Mouse (Mus musculus): ENCODE results near the gene Gal3st3. TPM values are rescaled to one million over a fixed set of nuclear protein-coding genes. Genes with fewer than 3 reads are reported as not detected.
A peak's percentile ranks its signal among the peaks of the same experiment; 100 is the strongest.

Gene Gal3st3
- polyA plus RNA-seq, 1 experiment from 2014 or later, result 7.7 TPM

GRCm38 (mm10) chr19:5295736-5296075, 2.4 kb upstream of the Gal3st3 start:
- WGBS, result 5% methylated on average over 13 of the region's 13 CpGs
- peak overlapping the region; percentile 86 for H3K27ac ChIP-seq (ENCODE audit: low read length)
- H3K9ac ChIP-seq (ENCODE audit: low read length), result peak overlapping the region; percentile 81
- H3K9me3 ChIP-seq (replicated peaks; ENCODE audit: control insufficient read depth, low read length), result no peaks in the 10 kb centered on the region
- peak overlapping the region; percentile 83 for H3K4me3 ChIP-seq (ENCODE audit: low read length)
- peaks cover 21% of the 10 kb centered on the region for H3K4me1 ChIP-seq (ENCODE audit: control insufficient read depth, insufficient read depth, low read length)
- no peak for ATAC-seq (replicated peaks; ENCODE audit: extremely low read depth, insufficient read depth, low FRiP score)
- H3K36me3 ChIP-seq (ENCODE audit: control insufficient read depth, insufficient read depth), result peaks cover 13% of the 10 kb centered on the region
- no peaks in the 10 kb centered on the region for H3K27me3 ChIP-seq (ENCODE audit: control insufficient read depth, insufficient read depth, low read length)
- H3K4me2 ChIP-seq (ENCODE audit: low read depth, low read length), result peak overlapping the region; percentile 73

DNA sequence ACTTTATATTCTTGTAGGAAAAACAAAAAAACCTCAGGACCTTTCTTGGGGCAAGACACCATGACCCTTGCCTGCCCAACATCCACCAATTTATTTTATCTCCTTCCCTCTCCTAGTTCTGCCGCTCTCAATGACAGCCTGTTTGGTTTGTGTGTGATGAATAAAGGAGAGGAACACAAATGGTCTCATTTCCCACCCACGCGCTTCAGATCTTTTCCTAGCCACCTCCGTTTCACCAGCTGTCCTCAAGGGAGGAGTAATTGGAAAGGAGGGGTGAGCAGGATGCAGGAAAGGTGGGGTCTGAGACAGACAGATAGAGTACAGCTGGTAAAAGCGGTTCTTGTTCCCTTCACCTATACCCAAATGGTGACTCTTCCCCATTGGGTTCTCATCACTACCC, 1.5 kb upstream of the Gal3st3 start:
- ATAC-seq (replicated peaks; ENCODE audit: extremely low read depth, insufficient read depth, low FRiP score), result no peak
- H3K36me3 ChIP-seq (ENCODE audit: control insufficient read depth, insufficient read depth), result peaks cover 9% of the 10 kb centered on the region
- H3K4me3 ChIP-seq (ENCODE audit: low read length), result no peak overlapping the region
- 59% methylated on average over 5 of the region's 5 CpGs for WGBS
- H3K27me3 ChIP-seq (ENCODE audit: control insufficient read depth, insufficient read depth, low read length), result no peaks in the 10 kb centered on the region
- no peak overlapping the region for H3K9ac ChIP-seq (ENCODE audit: low read length)
- no peak overlapping the region for H3K4me2 ChIP-seq (ENCODE audit: low read depth, low read length)
- H3K9me3 ChIP-seq (replicated peaks; ENCODE audit: control insufficient read depth, low read length), result no peaks in the 10 kb centered on the region
- no peak overlapping the region for H3K27ac ChIP-seq (ENCODE audit: low read length)
- peaks cover 21% of the 10 kb centered on the region for H3K4me1 ChIP-seq (ENCODE audit: control insufficient read depth, insufficient read depth, low read length)

DNA sequence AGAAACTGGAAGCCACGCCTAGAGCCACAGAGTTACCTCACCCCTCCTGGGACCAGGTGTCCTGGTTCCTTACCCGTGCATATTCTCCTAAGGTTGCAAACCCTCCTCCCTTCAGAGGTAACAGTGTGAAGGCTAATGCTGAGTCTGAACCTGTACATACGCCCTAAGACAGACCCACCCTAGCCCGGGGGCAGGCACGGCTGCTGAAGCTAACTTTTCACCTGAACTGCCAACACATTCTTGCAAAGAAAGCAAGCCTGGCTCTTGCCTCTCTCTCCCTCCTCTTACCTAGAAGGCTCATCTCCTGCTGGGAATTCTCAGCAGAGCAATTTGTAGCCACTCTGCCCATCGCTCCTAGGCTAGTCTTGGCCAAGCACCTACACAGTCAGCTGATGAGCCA, 2.5 kb downstream of the Gal3st3 start:
- no peak for ATAC-seq (replicated peaks; ENCODE audit: extremely low read depth, insufficient read depth, low FRiP score)
- Histone ChIP-seq H3K36me3 (ENCODE audit: control insufficient read depth, insufficient read depth) (peaks cover 6% of the 10 kb centered on the region; the same call in 1 of the 2 replicates), H3K4me3 (ENCODE audit: low read length) (no peak overlapping the region), H3K9me3 (replicated peaks; ENCODE audit: control insufficient read depth, low read length) (no peaks in the 10 kb centered on the region), H3K4me2 (ENCODE audit: low read depth, low read length) (no peak overlapping the region), H3K9ac (ENCODE audit: low read length) (no peak overlapping the region), H3K4me1 (ENCODE audit: control insufficient read depth, insufficient read depth, low read length) (peaks cover 10% of the 10 kb centered on the region), H3K27me3 (ENCODE audit: control insufficient read depth, insufficient read depth, low read length) (no peaks in the 10 kb centered on the region), H3K27ac (ENCODE audit: low read length) (no peak overlapping the region)
- WGBS, result 82% methylated on average over 6 of the region's 6 CpGs

DNA sequence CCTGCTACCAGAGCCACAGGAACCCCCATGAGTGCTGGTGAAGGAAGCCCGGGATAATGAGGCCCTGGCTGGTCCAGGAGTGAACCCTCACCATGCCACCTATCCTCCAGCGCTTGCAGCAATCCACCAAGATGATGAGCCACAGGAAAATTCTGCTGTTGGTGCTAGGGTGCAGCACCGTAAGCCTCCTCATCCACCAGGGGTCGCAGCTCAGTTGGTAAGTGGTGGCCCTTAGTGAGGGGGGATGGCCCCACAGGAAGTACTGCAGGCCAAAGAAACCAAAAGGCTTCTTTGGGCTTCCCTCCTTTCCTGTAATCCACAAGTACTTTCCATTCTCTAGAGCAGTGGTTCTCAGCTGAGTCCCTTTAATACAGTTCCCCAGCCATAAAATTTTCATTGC, 4.3 kb downstream of the Gal3st3 start:
- peaks cover 6% of the 10 kb centered on the region; the same call in 1 of the 2 replicates for H3K36me3 ChIP-seq (ENCODE audit: control insufficient read depth, insufficient read depth)
- 0 out of 2 replicates have a peak, but pooled peaks have one; percentile 25 for ATAC-seq (replicated peaks; ENCODE audit: extremely low read depth, insufficient read depth, low FRiP score)

GRCm38 (mm10) chr19:5306279-5306678, 8.1 kb downstream of the Gal3st3 start:
- Histone ChIP-seq H3K27ac (ENCODE audit: low read length) (no peak overlapping the region), H3K9me3 (replicated peaks; ENCODE audit: control insufficient read depth, low read length) (no peaks in the 10 kb centered on the region; the same call in 1 of the 2 replicates), H3K4me2 (ENCODE audit: low read depth, low read length) (no peak overlapping the region), H3K36me3 (ENCODE audit: control insufficient read depth, insufficient read depth) (peaks cover 6% of the 10 kb centered on the region; the same call in 1 of the 2 replicates), H3K9ac (ENCODE audit: low read length) (no peak overlapping the region), H3K27me3 (ENCODE audit: control insufficient read depth, insufficient read depth, low read length) (peaks cover 8% of the 10 kb centered on the region; the same call in 1 of the 2 replicates), H3K4me3 (ENCODE audit: low read length) (no peak overlapping the region), H3K4me1 (ENCODE audit: control insufficient read depth, insufficient read depth, low read length) (no peaks in the 10 kb centered on the region)
- WGBS, result 77% methylated on average over 6 of the region's 6 CpGs
- no peak for ATAC-seq (replicated peaks; ENCODE audit: extremely low read depth, insufficient read depth, low FRiP score)

More for the DNA sequence above, 4.3 kb downstream of the Gal3st3 start:
- 11% methylated on average over 4 of the region's 4 CpGs for WGBS
- Histone ChIP-seq H3K9ac (ENCODE audit: low read length) (no peak overlapping the region), H3K4me1 (ENCODE audit: control insufficient read depth, insufficient read depth, low read length) (peaks cover 6% of the 10 kb centered on the region; the same call in 1 of the 2 replicates), H3K4me3 (ENCODE audit: low read length) (no peak overlapping the region), H3K27me3 (ENCODE audit: control insufficient read depth, insufficient read depth, low read length) (peaks cover 3% of the 10 kb centered on the region; the same call in 1 of the 2 replicates), H3K9me3 (replicated peaks; ENCODE audit: control insufficient read depth, low read length) (no peaks in the 10 kb centered on the region), H3K4me2 (ENCODE audit: low read depth, low read length) (no peak overlapping the region), H3K27ac (ENCODE audit: low read length) (no peak overlapping the region)

- ATAC-seq (replicated peaks; ENCODE audit: extremely low read depth, insufficient read depth, low FRiP score), result no peak
- Histone ChIP-seq H3K9me3 (replicated peaks; ENCODE audit: control insufficient read depth, low read length) (no peaks in the 10 kb centered on the region; the same call in 1 of the 2 replicates), H3K36me3 (ENCODE audit: control insufficient read depth, insufficient read depth) (peaks cover 6% of the 10 kb centered on the region; the same call in 1 of the 2 replicates), H3K27me3 (ENCODE audit: control insufficient read depth, insufficient read depth, low read length) (peaks cover 8% of the 10 kb centered on the region; the same call in 1 of the 2 replicates), H3K9ac (ENCODE audit: low read length) (no peak overlapping the region; the same call in 1 of the 2 replicates), H3K4me1 (ENCODE audit: control insufficient read depth, insufficient read depth, low read length) (no peaks in the 10 kb centered on the region), H3K4me3 (ENCODE audit: low read length) (peak overlapping the region; percentile 35), H3K27ac (ENCODE audit: low read length) (no peak overlapping the region), H3K4me2 (ENCODE audit: low read depth, low read length) (peak overlapping the region; percentile 56)
- WGBS, result 36% methylated on average over 98 of the region's 98 CpGs
Observed at GRCm38 (mm10) chr19:5306968-5307734, 9.0 kb downstream of the Gal3st3 start.

DNA sequence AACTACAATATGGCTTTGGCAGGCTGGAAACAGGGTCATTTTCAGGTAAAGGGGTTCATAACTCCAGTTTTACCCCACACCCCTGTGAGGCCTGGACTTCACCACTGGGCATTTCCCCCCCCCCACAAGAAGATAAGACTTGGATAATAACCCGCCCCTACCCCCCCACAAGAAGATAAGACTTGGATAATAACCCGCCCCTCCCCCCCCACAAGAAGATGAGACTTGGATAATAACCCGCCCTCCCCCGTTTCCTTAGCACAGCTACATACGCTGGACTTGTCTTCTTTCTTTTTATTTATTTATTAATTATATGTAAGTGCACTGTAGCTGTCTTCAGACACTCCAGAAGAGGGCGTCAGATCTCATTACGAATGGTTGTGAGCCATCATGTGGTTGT, 10.9 kb downstream of the Gal3st3 start:
- H3K4me1 ChIP-seq (ENCODE audit: control insufficient read depth, insufficient read depth, low read length), result no peaks in the 10 kb centered on the region
- no peaks in the 10 kb centered on the region; the same call in 1 of the 2 replicates for H3K9me3 ChIP-seq (replicated peaks; ENCODE audit: control insufficient read depth, low read length)
- H3K36me3 ChIP-seq (ENCODE audit: control insufficient read depth, insufficient read depth), result peaks cover 4% of the 10 kb centered on the region; the same call in 1 of the 2 replicates
- no peak overlapping the region for H3K4me2 ChIP-seq (ENCODE audit: low read depth, low read length)
- no peak for ATAC-seq (replicated peaks; ENCODE audit: extremely low read depth, insufficient read depth, low FRiP score)
- H3K4me3 ChIP-seq (ENCODE audit: low read length), result no peak overlapping the region
- WGBS, result 80% methylated on average over 7 of the region's 7 CpGs
- peaks cover 8% of the 10 kb centered on the region; the same call in 1 of the 2 replicates for H3K27me3 ChIP-seq (ENCODE audit: control insufficient read depth, insufficient read depth, low read length)
- H3K9ac ChIP-seq (ENCODE audit: low read length), result no peak overlapping the region
- no peak overlapping the region for H3K27ac ChIP-seq (ENCODE audit: low read length)

DNA sequence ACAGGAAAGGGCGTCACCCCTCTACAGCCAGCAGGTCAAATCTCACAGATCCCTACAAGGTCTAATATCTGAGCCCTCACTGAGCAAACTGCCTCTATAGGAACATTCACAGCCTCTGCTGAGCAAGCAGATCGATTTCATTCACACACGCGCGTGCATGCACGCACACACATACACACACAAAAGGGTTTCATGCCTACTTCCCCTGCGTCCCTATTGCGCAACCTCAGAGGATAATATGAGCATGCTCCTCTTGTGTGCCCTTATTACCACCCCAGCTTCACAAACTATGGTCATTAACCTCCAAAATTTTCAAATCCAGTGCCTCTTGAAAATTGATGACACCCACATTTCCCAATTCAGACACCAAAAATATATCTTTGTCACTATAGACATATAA, 15.1 kb downstream of the Gal3st3 start:
- Histone ChIP-seq H3K4me1 (ENCODE audit: control insufficient read depth, insufficient read depth, low read length) (no peaks in the 10 kb centered on the region), H3K36me3 (ENCODE audit: control insufficient read depth, insufficient read depth) (no peaks in the 10 kb centered on the region), H3K4me3 (ENCODE audit: low read length) (no peak overlapping the region), H3K4me2 (ENCODE audit: low read depth, low read length) (no peak overlapping the region), H3K9me3 (replicated peaks; ENCODE audit: control insufficient read depth, low read length) (no peaks in the 10 kb centered on the region; the same call in 1 of the 2 replicates), H3K9ac (ENCODE audit: low read length) (no peak overlapping the region), H3K27ac (ENCODE audit: low read length) (no peak overlapping the region), H3K27me3 (ENCODE audit: control insufficient read depth, insufficient read depth, low read length) (no peaks in the 10 kb centered on the region)
- no peak for ATAC-seq (replicated peaks; ENCODE audit: extremely low read depth, insufficient read depth, low FRiP score)
- WGBS, result 85% methylated on average over 8 of the region's 8 CpGs

- 44% methylated on average over 17 of the region's 17 CpGs for WGBS
- no peak overlapping the region for H3K9ac ChIP-seq (ENCODE audit: low read length)
- no peak overlapping the region for H3K27ac ChIP-seq (ENCODE audit: low read length)
- no peaks in the 10 kb centered on the region for H3K36me3 ChIP-seq (ENCODE audit: control insufficient read depth, insufficient read depth)
- 0 out of 2 replicates have a peak overlapping the region, but pooled peaks have one; percentile 19 for H3K4me2 ChIP-seq (ENCODE audit: low read depth, low read length)
- H3K4me3 ChIP-seq (ENCODE audit: low read length), result no peak overlapping the region
- no peaks in the 10 kb centered on the region for H3K9me3 ChIP-seq (replicated peaks; ENCODE audit: control insufficient read depth, low read length)
- no peaks in the 10 kb centered on the region for H3K27me3 ChIP-seq (ENCODE audit: control insufficient read depth, insufficient read depth, low read length)
- no peaks in the 10 kb centered on the region for H3K4me1 ChIP-seq (ENCODE audit: control insufficient read depth, insufficient read depth, low read length)
- no peak for ATAC-seq (replicated peaks; ENCODE audit: extremely low read depth, insufficient read depth, low FRiP score)
Observed at GRCm38 (mm10) chr19:5323801-5324200, 25.7 kb downstream of the Gal3st3 start.

Measured in heart, embryonic 16.5 days (tissue).